Mouse (Mus musculus): ENCODE results near the gene Plrg1. TPM values are rescaled to one million over a fixed set of nuclear protein-coding genes. Genes with fewer than 3 reads are reported as not detected.

Gene Plrg1
- 18.1 TPM for polyA plus RNA-seq (2014; fragmentation: Illumina TruSeq; extraction: RNeasy Lipid Tissue Mini Kit (QIAGEN cat#74804); ENCODE audit: low read depth, low replicate concordance)

GRCm38 (mm10) chr3:83055281-83056038 lies at the start of gene Plrg1:
Gene Plrg1, plus strand, starts transcription at chr3:83055522.

DNA sequence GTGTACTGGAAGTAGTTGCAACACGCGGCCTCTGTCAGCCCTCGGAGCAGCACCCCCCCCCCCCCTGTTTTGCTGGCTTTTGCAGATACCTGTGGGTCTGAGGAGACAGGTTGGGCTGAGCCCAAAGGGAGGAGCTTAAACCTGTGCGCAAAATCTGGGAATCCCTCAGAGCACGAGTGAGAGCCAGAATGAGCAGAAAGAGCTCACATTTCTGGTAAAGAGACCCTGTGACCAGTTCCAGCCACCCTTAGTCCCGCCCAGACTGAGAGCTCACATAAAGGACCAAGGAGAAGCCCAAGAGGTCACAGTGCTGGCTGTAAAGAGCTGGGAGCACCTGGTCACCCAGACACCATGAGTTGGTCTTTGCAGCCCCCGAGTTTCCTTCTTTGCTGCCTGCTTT lies 47.8 kb upstream of the Plrg1 start, which contains the start of gene Fgg:
TSS of gene Fgg (plus strand) at position 168 of the 400 bp plus-strand sequence.

GRCm38 (mm10) chr3:83025475-83026301 lies 29.6 kb upstream of the Plrg1 start, which contains the start of gene Fga:
Gene Fga, plus strand, starts transcription at chr3:83026076.

GRCm38 (mm10) chr3:83049680-83050079 lies 5.6 kb upstream of the Plrg1 start, which contains the start of gene Fgb:
Gene Fgb, minus strand, starts transcription at chr3:83049863.

Other genes starting within 250 kb of the Plrg1 start
- 0.34 TPM for gene Rbm46, start 179.0 kb upstream of the Plrg1 start, polyA plus RNA-seq (2014; fragmentation: Illumina TruSeq; extraction: RNeasy Lipid Tissue Mini Kit (QIAGEN cat#74804); ENCODE audit: low read depth, low replicate concordance)
- 15.6 TPM for gene Lrat, start 151.5 kb upstream of the Plrg1 start, polyA plus RNA-seq (2014; fragmentation: Illumina TruSeq; extraction: RNeasy Lipid Tissue Mini Kit (QIAGEN cat#74804); ENCODE audit: low read depth, low replicate concordance)
- gene Fgg, start 47.8 kb upstream of the Plrg1 start, polyA plus RNA-seq (2014; fragmentation: Illumina TruSeq; extraction: RNeasy Lipid Tissue Mini Kit (QIAGEN cat#74804); ENCODE audit: low read depth, low replicate concordance): 6,189 TPM
- 3,399 TPM for gene Fga, start 29.4 kb upstream of the Plrg1 start, polyA plus RNA-seq (2014; fragmentation: Illumina TruSeq; extraction: RNeasy Lipid Tissue Mini Kit (QIAGEN cat#74804); ENCODE audit: low read depth, low replicate concordance)
- 2,273 TPM for gene Fgb, start 5.7 kb upstream of the Plrg1 start, polyA plus RNA-seq (2014; fragmentation: Illumina TruSeq; extraction: RNeasy Lipid Tissue Mini Kit (QIAGEN cat#74804); ENCODE audit: low read depth, low replicate concordance)
- gene Dchs2, start 72.4 kb downstream of the Plrg1 start, polyA plus RNA-seq (2014; fragmentation: Illumina TruSeq; extraction: RNeasy Lipid Tissue Mini Kit (QIAGEN cat#74804); ENCODE audit: low read depth, low replicate concordance): not detected